Comparison of ENCODE assay signal across 24 mouse cellular contexts in the genomic region with DNA sequence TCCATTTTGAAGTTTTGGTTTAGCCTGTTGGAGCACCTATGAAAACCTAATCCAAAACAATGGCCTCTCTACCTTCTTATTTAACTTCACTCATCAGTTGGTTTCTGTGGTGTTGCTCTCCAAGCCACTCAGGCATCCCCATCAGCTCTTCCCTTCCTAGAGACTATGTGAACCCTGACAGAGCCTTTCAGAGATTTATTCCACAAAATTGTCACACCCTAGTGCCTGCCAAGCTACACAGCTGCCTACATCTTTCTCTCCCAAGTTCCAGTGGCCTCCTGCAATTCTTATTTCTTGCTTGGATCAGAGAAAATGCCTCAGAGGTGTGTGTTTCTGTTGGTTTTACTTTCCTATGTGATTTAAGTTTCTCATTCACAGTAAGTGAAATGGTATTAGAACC.
"Had no signal": no experiment of that assay in that cellular context is flagged by ENCODE, and none has a peak within 500 bp of the region (broad histone marks: within the 10 kb centered on the region; RNA-seq: fewer than 3 reads in every experiment).

No protein-coding gene starts in this region.

- DNase-seq: cerebellum, adult 9-10 months; cerebellum, adult 9-11 months; cerebellum, postnatal 10 days; cerebellum, postnatal 14 days; cerebellum, postnatal 25 days; cerebellum, postnatal 36 days; embryo, embryonic 11 days; forebrain, postnatal 0 days; gastrocnemius, adult 2 months; gastrocnemius, postnatal 10 days; gastrocnemius, postnatal 14 days; gastrocnemius, postnatal 25 days; gastrocnemius, postnatal 36 days; heart, adult 11 months; heart, adult 18-20 months; heart, adult 2 months had no signal

- H3K27me3 ChIP-seq: embryonic facial prominence, embryonic 12.5 days; embryonic facial prominence, embryonic 13.5 days; embryonic facial prominence, embryonic 15.5 days; forebrain, embryonic 12.5 days; forebrain, embryonic 13.5 days; forebrain, embryonic 15.5 days had no signal

- ATAC-seq: forebrain, embryonic 13.5 days; forebrain, embryonic 14.5 days; forebrain, embryonic 15.5 days; forebrain, embryonic 16.5 days; forebrain, postnatal 0 days had no signal
